Mouse (Mus musculus) CD8-positive naive resting alpha-beta T cell, adult 57 days (primary cell): ENCODE data around the gene Smim9. TPM values are rescaled to one million over a fixed set of nuclear protein-coding genes. Genes with fewer than 3 reads are reported as not detected.

Experiments used
- total RNA-seq: library from RNA; stranded (reverse); gene quantifications from one replicate; pipeline ENCODE4 v1.2.4, GENCODE M21; 2023

Gene Smim9
- total RNA-seq: not detected

GRCm38 (mm10) chrX:75163670-75164069 lies at the start of gene Smim9:
Gene Smim9, minus strand, starts transcription at chrX:75163770.

GRCm38 (mm10) chrX:75130467-75131160 lies 33.0 kb downstream of the Smim9 start, which contains the start of gene Mpp1:
Gene Mpp1, minus strand, starts transcription at chrX:75131016.

Other genes with a start within 250 kb of the Smim9 start
- 23.6 TPM for gene Gab3, start 78.3 kb downstream of the Smim9 start, total RNA-seq
- gene Dkc1, start 67.9 kb downstream of the Smim9 start, total RNA-seq: 66.2 TPM
- 41.6 TPM for gene Mpp1, start 32.8 kb downstream of the Smim9 start, total RNA-seq
- gene Fundc2, start 218.6 kb upstream of the Smim9 start, total RNA-seq: 44.8 TPM
- gene F8, start 218.8 kb upstream of the Smim9 start, total RNA-seq: 0.61 TPM